24 mouse cellular contexts compared by ENCODE assay signal in genomic region chr11:72395652-72396051, GRCm38 (mm10). TPM values are rescaled to one million over a fixed set of nuclear protein-coding genes. Genes with fewer than 3 reads are reported as not detected.
DNase-seq lines count a peak whose midpoint lies in the region; ATAC-seq lines count a peak whose summit lies in the region.
"Had no signal": no experiment of that assay in that cellular context is flagged by ENCODE, and none has a peak within 500 bp of the region (broad histone marks: within the 10 kb centered on the region; RNA-seq: fewer than 3 reads in every experiment).

No protein-coding gene starts in this region.

- WGBS in heart, embryonic 11.5 days (ENCODE audit: insufficient replicate concordance) = 45% methylated on average over 6 of the region's 6 CpGs
- WGBS in lung, embryonic 15.5 days = 56% methylated on average over 6 of the region's 6 CpGs
- 48% methylated on average over 6 of the region's 6 CpGs for WGBS in embryonic facial prominence, embryonic 14.5 days
- 46% methylated on average over 6 of the region's 6 CpGs for WGBS in limb, embryonic 15.5 days

- peak overlapping the region; percentile 67 for H3K27ac ChIP-seq in heart, embryonic 11.5 days (ENCODE audit: low read depth, low read length)
- H3K27ac ChIP-seq in lung, embryonic 15.5 days = peak overlapping the region; percentile 89
- H3K27ac ChIP-seq in embryonic facial prominence, embryonic 14.5 days (replicated peaks; ENCODE audit: low read depth, low read length) = no peak overlapping the region
- 0 out of 2 replicates have a peak overlapping the region, but pooled peaks have one; percentile 54 for H3K27ac ChIP-seq in limb, embryonic 15.5 days
- H3K27ac ChIP-seq: liver, embryonic 12.5 days; neural tube, embryonic 12.5 days had no signal

- peaks cover 20% of the 10 kb centered on the region for H3K36me3 ChIP-seq in heart, embryonic 11.5 days (ENCODE audit: control insufficient read depth, insufficient read depth, low read length)
- H3K36me3 ChIP-seq in lung, embryonic 15.5 days = peaks cover 40% of the 10 kb centered on the region
- peaks cover 7% of the 10 kb centered on the region; the same call in 1 of the 2 replicates for H3K36me3 ChIP-seq in embryonic facial prominence, embryonic 14.5 days (ENCODE audit: control insufficient read depth, insufficient read depth, low read length)
- H3K36me3 ChIP-seq in limb, embryonic 15.5 days = no peaks in the 10 kb centered on the region; the same call in 1 of the 2 replicates
- H3K36me3 ChIP-seq: neural tube, embryonic 12.5 days had no signal

- ATAC-seq in heart, embryonic 11.5 days (replicated peaks; ENCODE audit: insufficient number of reproducible peaks, low FRiP score, low TSS enrichment) = no peak
- no peak for ATAC-seq in lung, embryonic 15.5 days (ENCODE audit: borderline replicate concordance, extremely low read depth, low FRiP score, low TSS enrichment)
- ATAC-seq in embryonic facial prominence, embryonic 14.5 days (ENCODE audit: low read depth) = peak; percentile 56; the same call in 1 of the 2 replicates
- ATAC-seq in limb, embryonic 15.5 days (ENCODE audit: insufficient number of reproducible peaks, low FRiP score, low TSS enrichment, low read depth) = peak; percentile 42; the same call in 1 of the 2 replicates
- ATAC-seq: forebrain, embryonic 14.5 days; inflammation-experienced regulatory T-cells, adult 6 months; liver, embryonic 12.5 days had no signal

- H3K4me3 ChIP-seq in heart, embryonic 11.5 days (ENCODE audit: low read depth, low read length) = no peak overlapping the region
- H3K4me3 ChIP-seq in lung, embryonic 15.5 days = no peak overlapping the region
- no peak overlapping the region for H3K4me3 ChIP-seq in embryonic facial prominence, embryonic 14.5 days (ENCODE audit: low read depth, low read length)
- H3K4me3 ChIP-seq in limb, embryonic 15.5 days = no peak overlapping the region
- H3K4me3 ChIP-seq: liver, embryonic 12.5 days; neural tube, embryonic 12.5 days; stomach, embryonic 15.5 days had no signal

- no peak for DNase-seq in heart, postnatal 10 days
- DNase-seq in lung, postnatal 36 days = no peak
- no peak for DNase-seq in embryonic facial prominence, embryonic 14.5 days (ENCODE audit: low spot score)
- DNase-seq in urinary bladder, postnatal 10 days (ENCODE audit: low spot score) = no peak
- DNase-seq: adrenal gland, postnatal 36 days; cerebellum, adult 8-10 months; kidney, adult 9 months; kidney, postnatal 4 days; lung, postnatal 10 days; thymus, postnatal 14 days had no signal

- no peaks in the 10 kb centered on the region for H3K27me3 ChIP-seq in heart, embryonic 11.5 days (ENCODE audit: control insufficient read depth, insufficient read depth, low read length)
- no peaks in the 10 kb centered on the region for H3K27me3 ChIP-seq in lung, embryonic 15.5 days
- H3K27me3 ChIP-seq in embryonic facial prominence, embryonic 14.5 days (replicated peaks; ENCODE audit: control insufficient read depth, insufficient read depth, low read length) = no peaks in the 10 kb centered on the region
- H3K27me3 ChIP-seq in limb, embryonic 15.5 days = no peaks in the 10 kb centered on the region
- H3K27me3 ChIP-seq: liver, embryonic 12.5 days; neural tube, embryonic 12.5 days; stomach, embryonic 15.5 days had no signal

- intact Hi-C loops in heart, postnatal 10 days (cut with DNase I) = loop anchor here (2.0 kb wide), 1 partner anchor 15 kb away; the partner anchor contains the start of gene Smtnl2

- no peaks in the 10 kb centered on the region for H3K9me3 ChIP-seq in heart, embryonic 11.5 days (replicated peaks; ENCODE audit: control insufficient read depth, low read length)
- no peaks in the 10 kb centered on the region for H3K9me3 ChIP-seq in lung, embryonic 15.5 days
- H3K9me3 ChIP-seq in embryonic facial prominence, embryonic 14.5 days (ENCODE audit: control insufficient read depth, low read length) = no peaks in the 10 kb centered on the region
- H3K9me3 ChIP-seq in limb, embryonic 15.5 days = no peaks in the 10 kb centered on the region
- H3K9me3 ChIP-seq: liver, embryonic 12.5 days; neural tube, embryonic 12.5 days; stomach, embryonic 15.5 days had no signal

- H3K4me2 ChIP-seq in heart, embryonic 11.5 days = no peak overlapping the region
- H3K4me2 ChIP-seq in lung, embryonic 15.5 days = no peak overlapping the region
- H3K4me2 ChIP-seq in embryonic facial prominence, embryonic 14.5 days (ENCODE audit: low read depth, low read length) = no peak overlapping the region
- no peak overlapping the region for H3K4me2 ChIP-seq in limb, embryonic 15.5 days
- H3K4me2 ChIP-seq: liver, embryonic 12.5 days; neural tube, embryonic 12.5 days; stomach, embryonic 15.5 days had no signal

- no peak overlapping the region for H3K9ac ChIP-seq in heart, embryonic 11.5 days (ENCODE audit: low read depth, low read length)
- H3K9ac ChIP-seq in lung, embryonic 15.5 days = no peak overlapping the region
- no peak overlapping the region for H3K9ac ChIP-seq in embryonic facial prominence, embryonic 14.5 days (ENCODE audit: low read depth, low read length)
- no peak overlapping the region for H3K9ac ChIP-seq in limb, embryonic 15.5 days
- H3K9ac ChIP-seq: liver, embryonic 12.5 days; neural tube, embryonic 12.5 days; stomach, embryonic 15.5 days had no signal

- peaks cover 38% of the 10 kb centered on the region for H3K4me1 ChIP-seq in heart, embryonic 11.5 days (ENCODE audit: control insufficient read depth, insufficient read depth, low read length)
- peaks cover 81% of the 10 kb centered on the region for H3K4me1 ChIP-seq in lung, embryonic 15.5 days
- H3K4me1 ChIP-seq in embryonic facial prominence, embryonic 14.5 days (ENCODE audit: control insufficient read depth, insufficient read depth, low read length) = peaks cover 32% of the 10 kb centered on the region
- H3K4me1 ChIP-seq in limb, embryonic 15.5 days = peaks cover 34% of the 10 kb centered on the region
- H3K4me1 ChIP-seq: liver, embryonic 12.5 days had no signal

RNA-seq across cellular contexts. Expression of gene Smtnl2, which starts 15.9 kb away (rescaled TPM):
- polyA plus RNA-seq in heart, embryonic 11.5 days (2014; fragmentation: Nextera tagmentation; extraction: Ambion mirVana) = 107 and 123 TPM in 2 replicates
- 10 to 100 TPM; 39.0 to 40.9 TPM for total RNA-seq in heart, postnatal 10 days (2021)
- polyA plus RNA-seq in lung, embryonic 15.5 days (2015; fragmentation: Nextera tagmentation; extraction: Ambion mirVana) = 156 and 158 TPM in 2 replicates
- 24.8 and 26.7 TPM in 2 replicates for polyA plus RNA-seq in embryonic facial prominence, embryonic 14.5 days (2014; fragmentation: Nextera tagmentation; extraction: Ambion mirVana)
- polyA plus RNA-seq in limb, embryonic 15.5 days (2015; fragmentation: Nextera tagmentation; extraction: Ambion mirVana) = 85.0 and 97.2 TPM in 2 replicates
- polyA plus RNA-seq: inflammation-experienced regulatory T-cells, adult 6 months had no signal

RNA-seq across cellular contexts. Expression of gene Tekt1, which starts 33.4 kb away (rescaled TPM):
- polyA plus RNA-seq in heart, embryonic 11.5 days (2014; fragmentation: Nextera tagmentation; extraction: Ambion mirVana) = 0.52 and 0.99 TPM in 2 replicates
- total RNA-seq in heart, postnatal 10 days (2021) = under 1 TPM in 1 of 2 experiments, not detected in 1; 0.19 TPM
- polyA plus RNA-seq in lung, embryonic 15.5 days (2015; fragmentation: Nextera tagmentation; extraction: Ambion mirVana) = 11.4 and 11.8 TPM in 2 replicates
- polyA plus RNA-seq in embryonic facial prominence, embryonic 14.5 days (2014; fragmentation: Nextera tagmentation; extraction: Ambion mirVana) = 6.2 and 12.5 TPM in 2 replicates
- polyA plus RNA-seq in limb, embryonic 15.5 days (2015; fragmentation: Nextera tagmentation; extraction: Ambion mirVana) = 1.5 and 1.6 TPM in 2 replicates
- total RNA-seq: megakaryocyte-erythroid progenitor cell, adult 5-6 weeks had no signal
- polyA plus RNA-seq: inflammation-experienced regulatory T-cells, adult 6 months; spleen, adult 2 months had no signal

RNA-seq across cellular contexts. Expression of gene Ggt6, which starts 39.7 kb away (rescaled TPM):
- not detected in 2 replicates for polyA plus RNA-seq in heart, embryonic 11.5 days (2014; fragmentation: Nextera tagmentation; extraction: Ambion mirVana)
- total RNA-seq in heart, postnatal 10 days (2021) = not detected
- 0.14 and 0.26 TPM in 2 replicates for polyA plus RNA-seq in lung, embryonic 15.5 days (2015; fragmentation: Nextera tagmentation; extraction: Ambion mirVana)
- 1.8 and 2.5 TPM in 2 replicates for polyA plus RNA-seq in embryonic facial prominence, embryonic 14.5 days (2014; fragmentation: Nextera tagmentation; extraction: Ambion mirVana)
- 10.4 and 11.5 TPM in 2 replicates for polyA plus RNA-seq in limb, embryonic 15.5 days (2015; fragmentation: Nextera tagmentation; extraction: Ambion mirVana)
- total RNA-seq: common myeloid progenitor, adult 5-6 weeks; layer of hippocampus, postnatal 14 days; left cerebral cortex, postnatal 14 days; megakaryocyte-erythroid progenitor cell, adult 5-6 weeks had no signal
- polyA plus RNA-seq: forebrain, embryonic 14.5 days; hindbrain, embryonic 11.5 days; inflammation-experienced regulatory T-cells, adult 6 months; liver, embryonic 12.5 days; neural tube, embryonic 12.5 days had no signal

RNA-seq across cellular contexts. Expression of gene Mybbp1a, which starts 45.5 kb away (rescaled TPM):
- polyA plus RNA-seq in heart, embryonic 11.5 days (2014; fragmentation: Nextera tagmentation; extraction: Ambion mirVana) = 93.8 and 101 TPM in 2 replicates
- 10 to 100 TPM; 47.0 to 50.0 TPM for total RNA-seq in heart, postnatal 10 days (2021)
- 137 and 140 TPM in 2 replicates for polyA plus RNA-seq in lung, embryonic 15.5 days (2015; fragmentation: Nextera tagmentation; extraction: Ambion mirVana)
- polyA plus RNA-seq in embryonic facial prominence, embryonic 14.5 days (2014; fragmentation: Nextera tagmentation; extraction: Ambion mirVana) = 114 and 123 TPM in 2 replicates
- polyA plus RNA-seq in limb, embryonic 15.5 days (2015; fragmentation: Nextera tagmentation; extraction: Ambion mirVana) = 127 and 128 TPM in 2 replicates

Comparison
In these comparisons a context has a peak if more than half of its experiments do, and no peak if none do; other contexts are left out.
1. ATAC-seq: peak in embryonic facial prominence, embryonic 14.5 days (single experiment) and limb, embryonic 15.5 days (single experiment); none in heart, embryonic 11.5 days (single experiment) and lung, embryonic 15.5 days (single experiment).